Comparison of ENCODE assay signal across 11 mouse cellular contexts in genomic region chr12:8472591-8473358, GRCm38 (mm10). TPM values are rescaled to one million over a fixed set of nuclear protein-coding genes. Genes with fewer than 3 reads are reported as not detected.
DNase-seq lines count a peak whose midpoint lies in the region; ATAC-seq and TF ChIP-seq lines count a peak whose summit lies in the region.
"Had no signal": no experiment of that assay in that cellular context is flagged by ENCODE, and none has a peak within 500 bp of the region (broad histone marks: within the 10 kb centered on the region; RNA-seq: fewer than 3 reads in every experiment).

No protein-coding gene starts in this region.

- peak overlapping the region; percentile 74; the same call in 1 of the 2 replicates for H3K27ac ChIP-seq in layer of hippocampus, adult 2 months
- H3K27ac ChIP-seq: heart, embryonic 15.5 days had no signal

- peak; percentile 87 to 92 for DNase-seq in cerebellum, postnatal 10 days
- no peak for DNase-seq in cerebellum, postnatal 36 days
- DNase-seq in layer of hippocampus, adult 2 months (ENCODE audit: low spot score in 2 of 2), result no peak
- DNase-seq in layer of hippocampus, postnatal 36 days, result no peak
- peak; percentile 8 for DNase-seq in thymus, postnatal 0 days (ENCODE audit: low spot score)
- no peak for DNase-seq in thymus, postnatal 25 days
- no peak for DNase-seq in spleen, adult 18-20 months
- DNase-seq: cerebellum, adult 11-12 months had no signal

- ATAC-seq in monocyte, adult 5-6 weeks (replicated peaks; ENCODE audit: insufficient number of reproducible peaks, low FRiP score, low TSS enrichment, poor library complexity, severe bottlenecking), result no peak
- ATAC-seq: midbrain, embryonic 16.5 days had no signal

- no peak for TF ChIP-seq CTCF in layer of hippocampus, adult 2 months (conservative IDR thresholded peaks at IDR 0.05)

- no peak overlapping the region for H3K4me3 ChIP-seq in layer of hippocampus, adult 2 months
- H3K4me3 ChIP-seq: heart, embryonic 15.5 days had no signal

RNA-seq across cellular contexts. Expression of gene Rhob, which starts 27.0 kb away (rescaled TPM):
- 100 to 1,000 TPM; 359 to 361 TPM for total RNA-seq in layer of hippocampus, adult 2 months (2021)
- 100 to 1,000 TPM; 354 to 385 TPM for total RNA-seq in layer of hippocampus, postnatal 36 days (2021)
- polyA plus RNA-seq in thymus, postnatal 0 days (2015; fragmentation: Nextera tagmentation; extraction: Ambion mirVana), result 16.6 and 18.4 TPM in 2 replicates
- total RNA-seq in monocyte, adult 5-6 weeks (2017), result 45.8 to 134 TPM (median 53.2 TPM) in 3 replicates

Comparison
In these comparisons a context has a peak if more than half of its experiments do, and no peak if none do; other contexts are left out.
1. DNase-seq: peak in cerebellum, postnatal 10 days (2 of 2) and thymus, postnatal 0 days (single experiment); none in cerebellum, postnatal 36 days (0 of 2), layer of hippocampus, adult 2 months (0 of 2), layer of hippocampus, postnatal 36 days (0 of 2), thymus, postnatal 25 days (single experiment) and spleen, adult 18-20 months (0 of 2).